Mouse (Mus musculus): Measurements from ENCODE around the gene Ica1l.
"Not testable (repeated sequence)": the region's sequence is repeated elsewhere in the genome, so short reads cannot be mapped to it uniquely, and the experiment has no call there.

The Ica1l gene

GRCm38 (mm10) chr1:60042796-60043469 lies at the start of gene Ica1l:
Gene Ica1l (minus strand): TSS chr1:60043184.
- DNase-seq (ENCODE audit: extremely low read depth, insufficient read length, low spot score), result no peak

GRCm38 (mm10) chr1:60076411-60076810 lies 33.4 kb upstream of the Ica1l start:
- no peak for DNase-seq (ENCODE audit: extremely low read depth, insufficient read length, low spot score)

- DNase-seq (ENCODE audit: extremely low read depth, insufficient read length, low spot score), result no peak
These were observed 32.6 kb upstream of the Ica1l start for GRCm38 (mm10) chr1:60075590-60075989.

- DNase-seq (ENCODE audit: extremely low read depth, insufficient read length, low spot score), result no peak
These were observed 32.0 kb upstream of the Ica1l start for GRCm38 (mm10) chr1:60074935-60075334.

- not testable (repeated sequence) for DNase-seq (ENCODE audit: extremely low read depth, insufficient read length, low spot score)
These were observed 27.7 kb upstream of the Ica1l start for GRCm38 (mm10) chr1:60070725-60071124.

- DNase-seq (ENCODE audit: extremely low read depth, insufficient read length, low spot score), result no peak
These were observed 13.3 kb upstream of the Ica1l start for GRCm38 (mm10) chr1:60056310-60056709.

- no peak for DNase-seq (ENCODE audit: extremely low read depth, insufficient read length, low spot score)
These were observed 11.7 kb upstream of the Ica1l start for GRCm38 (mm10) chr1:60054659-60055058.

GRCm38 (mm10) chr1:60047481-60047880 lies 4.5 kb upstream of the Ica1l start:
- not testable (repeated sequence) for DNase-seq (ENCODE audit: extremely low read depth, insufficient read length, low spot score)

GRCm38 (mm10) chr1:60044595-60044994 lies 1.6 kb upstream of the Ica1l start:
- DNase-seq (ENCODE audit: extremely low read depth, insufficient read length, low spot score), result no peak

GRCm38 (mm10) chr1:60042398-60042795 lies 587 bp downstream of the Ica1l start:
- no peak for DNase-seq (ENCODE audit: extremely low read depth, insufficient read length, low spot score)

- DNase-seq (ENCODE audit: extremely low read depth, insufficient read length, low spot score), result no peak
These were observed 7.9 kb downstream of the Ica1l start for GRCm38 (mm10) chr1:60035044-60035443.

GRCm38 (mm10) chr1:60017031-60017469 lies 25.9 kb downstream of the Ica1l start:
- DNase-seq (ENCODE audit: extremely low read depth, insufficient read length, low spot score), result no peak

- no peak for DNase-seq (ENCODE audit: extremely low read depth, insufficient read length, low spot score)
These were observed 26.8 kb downstream of the Ica1l start for GRCm38 (mm10) chr1:60016136-60016611.

GRCm38 (mm10) chr1:60015511-60015910 lies 27.5 kb downstream of the Ica1l start:
- no peak for DNase-seq (ENCODE audit: extremely low read depth, insufficient read length, low spot score)

GRCm38 (mm10) chr1:60013779-60014178 lies 29.2 kb downstream of the Ica1l start:
- DNase-seq (ENCODE audit: extremely low read depth, insufficient read length, low spot score), result no peak

- DNase-seq (ENCODE audit: extremely low read depth, insufficient read length, low spot score), result no peak
These were observed 34.2 kb downstream of the Ica1l start for GRCm38 (mm10) chr1:60008743-60009142.

GRCm38 (mm10) chr1:60007337-60007736 lies 35.6 kb downstream of the Ica1l start:
- DNase-seq (ENCODE audit: extremely low read depth, insufficient read length, low spot score), result no peak

- DNase-seq (ENCODE audit: extremely low read depth, insufficient read length, low spot score), result peak; percentile 73
These were observed 42.7 kb downstream of the Ica1l start for GRCm38 (mm10) chr1:60000319-60000718.

- no peak for DNase-seq (ENCODE audit: extremely low read depth, insufficient read length, low spot score)
These were observed 45.6 kb downstream of the Ica1l start for GRCm38 (mm10) chr1:59997352-59997751.

GRCm38 (mm10) chr1:59995646-59996045 lies 47.3 kb downstream of the Ica1l start:
- DNase-seq (ENCODE audit: extremely low read depth, insufficient read length, low spot score), result no peak

GRCm38 (mm10) chr1:59987399-59988040 lies 55.5 kb downstream of the Ica1l start:
- DNase-seq (ENCODE audit: extremely low read depth, insufficient read length, low spot score), result no peak

GRCm38 (mm10) chr1:59986626-59987025 lies 56.4 kb downstream of the Ica1l start:
- DNase-seq (ENCODE audit: extremely low read depth, insufficient read length, low spot score), result no peak
